Mouse (Mus musculus): ENCODE measurements around the gene Pnn. TPM values are rescaled to one million over a fixed set of nuclear protein-coding genes. Genes with fewer than 3 reads are reported as not detected.
"Not testable (repeated sequence)": the region's sequence is repeated elsewhere in the genome, so short reads cannot be mapped to it uniquely, and the experiment has no call there.

Pnn gene
- total RNA-seq (2021): 10 to 100 TPM; 23.8 to 26.3 TPM

GRCm38 (mm10) chr12:59066448-59067077 lies at the start of gene Pnn:
Gene Pnn, plus strand, starts transcription at chr12:59066884.
- peak; percentile 95 for DNase-seq
- intact Hi-C loops (cut with DNase I): loop anchor here (2.0 to 5.0 kb wide), 3 partner anchors 54 to 151 kb away; partner anchors contain the start of genes Fbxo33, Gemin2 and Sec23a

GRCm38 (mm10) chr12:59017970-59018369 lies 48.7 kb upstream of the Pnn start:
- intact Hi-C loops (cut with DNase I): no loop called here
- DNase-seq: no peak

- intact Hi-C loops (cut with DNase I): no loop called here
- DNase-seq: no peak
Measured at GRCm38 (mm10) chr12:59019891-59020290, 46.8 kb upstream of the Pnn start.

- DNase-seq: no peak
- intact Hi-C loops (cut with DNase I): no loop called here
Measured at GRCm38 (mm10) chr12:59021306-59021705, 45.4 kb upstream of the Pnn start.

GRCm38 (mm10) chr12:59032101-59032500 lies 34.6 kb upstream of the Pnn start:
- intact Hi-C loops (cut with DNase I): no loop called here
- no peak for DNase-seq

DNA sequence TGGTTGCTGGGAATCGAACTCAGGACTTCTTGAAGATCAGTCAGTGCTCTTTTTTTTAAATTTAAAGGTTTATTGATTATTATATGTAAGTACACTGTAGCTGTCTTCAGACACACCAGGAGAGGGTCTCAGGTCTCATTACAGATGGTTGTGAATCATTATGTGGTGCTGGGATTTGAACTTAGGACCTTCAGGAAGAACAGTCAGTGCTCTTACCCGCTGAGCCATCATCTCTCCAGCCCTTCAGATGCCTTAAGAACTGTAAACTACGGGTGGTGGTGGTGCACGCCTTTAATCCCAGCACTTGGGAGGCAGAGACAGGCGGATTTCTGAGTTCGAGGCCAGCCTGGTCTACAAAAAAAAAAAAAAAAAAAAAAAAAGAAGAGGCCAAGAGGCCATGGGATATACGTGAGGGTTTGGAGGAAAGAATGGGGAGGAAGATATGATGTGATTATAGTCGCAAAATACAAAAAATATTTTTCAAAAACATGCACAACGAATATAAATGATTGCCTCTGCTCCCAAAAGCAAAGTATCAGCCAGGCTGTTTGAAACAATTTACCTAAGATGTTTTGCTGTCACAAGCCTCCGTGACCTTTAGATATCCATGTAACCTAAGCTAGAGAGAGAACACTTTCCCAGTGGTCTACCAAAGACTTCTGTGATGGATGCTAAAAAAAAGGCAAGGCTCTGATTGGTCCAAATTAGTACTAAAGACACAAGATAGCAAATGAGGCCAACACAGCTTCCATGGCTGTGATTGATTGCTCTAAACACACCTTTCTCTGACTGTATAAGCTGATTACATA lies 27.3 kb upstream of the Pnn start:
- DNase-seq: no peak
- intact Hi-C loops (cut with DNase I): no loop called here

DNA sequence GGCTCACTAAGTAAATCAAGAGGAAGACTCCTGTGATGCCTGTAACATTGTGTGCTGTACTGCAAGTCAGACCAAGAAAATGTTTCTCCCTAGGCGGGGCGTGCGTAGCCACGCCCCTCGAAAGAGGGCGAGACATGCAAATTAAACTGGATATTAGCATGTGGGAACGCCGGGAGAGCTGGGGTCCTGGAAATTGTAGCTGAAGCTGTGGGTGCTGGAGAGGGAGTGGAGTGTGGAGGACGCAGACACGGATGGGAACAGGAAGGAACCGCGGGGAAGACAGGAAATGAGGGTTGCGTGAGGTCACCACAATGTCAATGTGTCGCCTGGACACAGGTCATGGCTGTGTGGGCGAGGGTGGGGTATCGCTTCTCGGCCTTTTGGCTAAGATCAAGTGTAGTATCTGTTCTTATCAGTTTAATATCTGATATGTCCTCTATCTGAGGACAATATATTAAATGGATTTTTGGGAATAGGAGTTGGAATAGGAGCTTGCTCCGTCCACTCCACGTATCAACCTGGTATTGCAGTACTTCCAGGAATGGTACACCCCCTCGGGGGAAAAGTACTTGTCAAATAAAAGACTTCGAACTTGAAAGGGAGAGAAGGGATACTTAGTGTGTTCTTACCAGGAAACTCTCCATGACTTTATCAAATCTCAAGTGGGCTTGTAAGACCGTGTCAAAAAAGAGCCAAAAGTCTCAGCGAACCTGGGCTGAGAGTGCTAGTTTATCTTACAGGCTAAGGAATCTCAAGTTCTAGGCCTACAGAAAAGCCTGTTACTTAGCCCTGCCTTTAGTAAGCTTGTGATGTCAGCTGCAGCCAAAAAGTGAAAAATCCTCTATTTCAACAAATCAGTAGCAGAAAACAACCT lies 26.5 kb upstream of the Pnn start:
- DNase-seq: peak; percentile 13 to 16
- intact Hi-C loops (cut with DNase I): no loop called here

- no peak for DNase-seq
- intact Hi-C loops (cut with DNase I): no loop called here
Measured at GRCm38 (mm10) chr12:59040851-59041250, 25.8 kb upstream of the Pnn start.

- DNase-seq: no peak
- intact Hi-C loops (cut with DNase I): no loop called here
Measured at GRCm38 (mm10) chr12:59052470-59052869, 14.2 kb upstream of the Pnn start.

DNA sequence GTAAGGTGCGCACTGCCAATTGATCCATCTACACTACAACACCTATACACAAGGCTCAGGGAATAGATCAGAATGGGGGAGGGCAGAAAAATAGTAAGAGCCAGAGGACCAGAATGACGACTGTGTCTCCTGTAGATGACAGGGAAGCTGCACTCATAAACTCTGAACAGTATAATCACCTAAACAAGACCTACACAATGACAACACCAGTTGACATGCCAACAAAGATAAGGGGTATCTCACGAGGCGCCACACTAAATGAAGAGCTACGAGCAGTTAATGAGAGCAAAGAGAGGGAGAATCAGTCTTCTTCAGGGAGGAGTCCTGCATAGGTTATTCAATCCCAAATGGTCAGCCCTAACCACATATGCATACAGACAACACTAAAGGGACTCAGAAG lies 13.5 kb upstream of the Pnn start:
- intact Hi-C loops (cut with DNase I): no loop called here
- DNase-seq: no peak

DNA sequence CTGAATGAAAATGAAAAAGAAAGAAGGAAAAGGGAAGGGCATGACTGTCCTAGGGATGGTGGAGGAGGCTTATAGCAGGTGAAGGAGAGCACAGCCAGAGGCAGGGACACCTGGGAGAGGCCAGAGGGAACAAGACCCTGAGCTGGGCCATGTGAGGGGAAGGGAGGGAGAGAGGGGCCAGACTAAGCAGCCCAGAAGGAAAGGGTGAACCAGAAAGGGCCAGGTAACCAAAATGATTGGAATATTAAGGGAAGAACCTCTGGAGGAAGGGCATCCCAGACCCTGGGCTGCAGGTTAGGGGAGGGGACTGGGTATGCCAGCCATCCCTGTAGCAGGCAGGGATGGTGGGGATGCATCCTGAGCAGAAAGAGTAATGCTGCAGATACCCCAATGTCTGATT lies 12.7 kb upstream of the Pnn start:
- DNase-seq: no peak
- intact Hi-C loops (cut with DNase I): no loop called here

GRCm38 (mm10) chr12:59055196-59055850 lies 11.4 kb upstream of the Pnn start:
- intact Hi-C loops (cut with DNase I): no loop called here
- no peak for DNase-seq

DNA sequence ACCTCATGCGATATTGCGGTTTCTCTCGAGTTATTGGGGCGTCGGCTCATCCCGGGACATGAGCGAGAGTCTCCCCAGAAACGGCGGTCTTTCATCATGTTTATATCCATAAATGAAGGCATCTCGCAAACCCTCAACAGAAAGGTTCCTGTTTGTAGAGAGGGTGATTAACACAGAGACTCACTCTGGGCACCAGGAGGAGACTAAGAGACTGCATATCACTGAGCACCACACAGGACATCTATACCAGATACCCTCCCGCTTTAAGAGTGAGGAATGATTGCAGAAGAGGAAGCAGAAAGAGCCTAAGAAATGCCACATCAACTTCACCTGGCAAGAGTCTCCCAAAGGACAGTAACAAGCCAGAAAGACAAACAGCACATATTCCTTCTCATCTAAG lies 10.5 kb upstream of the Pnn start:
- no peak for DNase-seq
- intact Hi-C loops (cut with DNase I): no loop called here

DNA sequence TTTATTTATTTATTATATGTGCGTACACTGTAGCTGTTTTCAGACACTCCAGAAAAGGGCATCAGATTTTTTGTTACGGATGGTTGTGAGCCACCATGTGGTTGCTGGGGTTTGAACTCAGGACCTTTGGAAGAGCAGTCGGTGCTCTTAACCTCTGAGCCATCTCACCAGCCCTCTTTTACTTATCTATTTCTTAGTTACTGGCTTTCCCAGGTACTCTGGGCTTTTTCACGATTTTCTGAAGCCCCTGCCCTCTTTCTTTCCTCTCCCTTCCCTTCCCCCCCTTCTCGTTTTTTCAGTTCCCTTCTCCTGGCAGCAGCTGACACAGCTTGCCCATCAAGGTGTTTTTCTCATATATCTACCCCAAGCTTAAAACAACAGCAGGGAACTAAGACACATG lies 8.4 kb upstream of the Pnn start:
- DNase-seq; intact Hi-C loops (cut with DNase I): not testable (repeated sequence)

GRCm38 (mm10) chr12:59060322-59060721 lies 6.4 kb upstream of the Pnn start:
- no peak for DNase-seq
- intact Hi-C loops (cut with DNase I): no loop called here

DNA sequence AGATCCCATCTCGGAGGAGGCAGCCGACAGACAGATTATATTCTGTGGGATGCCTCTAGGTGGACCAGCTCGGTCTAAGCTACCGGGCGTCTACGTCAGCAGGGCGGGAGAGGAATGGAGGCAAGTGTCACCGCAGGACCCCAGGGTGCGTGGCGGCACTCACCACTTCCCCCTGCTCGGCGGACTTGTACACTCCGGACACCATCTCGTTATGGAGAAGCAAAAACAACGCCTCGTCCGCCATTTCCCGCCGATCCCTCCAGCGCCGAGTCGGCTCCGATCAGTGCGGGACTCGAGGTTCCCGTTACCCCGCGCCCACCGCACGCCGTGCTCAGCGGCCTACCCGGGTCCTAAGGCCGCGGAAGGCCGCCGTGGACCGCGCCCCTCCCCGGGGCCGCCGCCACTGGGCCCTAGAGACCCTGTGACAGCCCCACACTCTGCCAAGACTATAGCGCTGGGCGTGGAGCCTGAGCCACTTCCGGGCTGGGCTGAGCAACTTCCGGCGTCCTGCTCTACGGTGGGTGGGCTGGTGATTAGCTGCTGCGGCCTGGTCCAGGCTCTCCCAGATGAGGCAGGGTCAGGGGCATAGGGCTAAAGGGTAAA lies 5.6 kb upstream of the Pnn start, which contains the start of gene Trappc6b:
Gene Trappc6b (minus strand): TSS at position 480 of the 603 bp plus-strand sequence.
- peak; percentile 75 to 82 for DNase-seq
- intact Hi-C loops (cut with DNase I): no loop called here

- intact Hi-C loops (cut with DNase I): loop anchor here (5.0 kb wide), 1 partner anchor 152 kb away; the partner anchor contains the start of gene Fbxo33
- DNase-seq: no peak
Measured at GRCm38 (mm10) chr12:59064837-59065236, 1.8 kb upstream of the Pnn start.

DNA sequence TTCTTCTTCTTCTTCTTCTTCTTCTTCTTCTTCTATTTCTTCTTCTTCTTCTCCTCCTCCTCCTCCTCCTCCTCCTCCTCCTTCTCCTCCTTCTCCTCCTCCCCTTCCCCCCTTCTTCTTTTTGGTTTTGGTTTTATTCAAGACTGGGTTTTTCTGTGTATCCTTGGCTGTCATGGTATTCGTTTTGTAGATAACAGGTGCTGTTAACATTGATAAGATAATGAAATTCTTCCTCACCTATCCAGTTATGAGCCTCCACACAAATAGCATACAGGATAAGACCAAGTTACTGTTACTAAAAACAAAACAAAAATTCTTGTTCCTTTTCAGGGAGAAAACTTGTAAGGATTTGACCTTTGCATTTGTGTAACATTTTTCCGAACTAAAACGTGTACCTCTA lies 908 bp upstream of the Pnn start:
- no peak for DNase-seq
- intact Hi-C loops (cut with DNase I): loop anchor here (2.0 to 5.0 kb wide), 3 partner anchors 53 to 152 kb away; partner anchors contain the start of genes Fbxo33, Gemin2 and Sec23a

DNA sequence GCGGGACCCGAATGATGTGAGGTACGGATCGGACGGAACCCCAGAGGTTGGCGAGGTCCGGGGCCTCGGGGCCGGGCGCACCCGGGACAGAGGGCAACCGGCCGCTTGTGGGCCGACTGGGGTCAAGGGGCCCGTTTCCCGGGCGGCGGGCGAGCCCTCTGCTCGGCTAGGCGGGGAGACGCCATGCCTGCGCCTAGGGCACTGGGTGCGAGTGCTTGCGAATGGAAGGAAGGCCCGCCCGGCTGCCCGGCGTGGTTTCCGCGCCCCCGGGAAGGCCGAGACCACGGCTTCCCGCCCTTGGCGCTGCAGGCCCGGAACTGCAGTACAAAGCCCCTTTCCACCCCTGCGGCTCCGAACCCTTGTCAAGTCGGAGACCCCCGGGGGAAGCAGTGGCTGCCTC lies 411 bp downstream of the Pnn start:
- no peak for DNase-seq
- intact Hi-C loops (cut with DNase I): loop anchor here (2.0 to 5.0 kb wide), 3 partner anchors 54 to 150 kb away; partner anchors contain the start of genes Fbxo33, Gemin2 and Sec23a

GRCm38 (mm10) chr12:59068791-59069190 lies 2.1 kb downstream of the Pnn start:
- no peak for DNase-seq
- intact Hi-C loops (cut with DNase I): loop anchor here (5.0 kb wide), 1 partner anchor 149 kb away; the partner anchor contains the start of gene Fbxo33

All from heart, postnatal 36 days (tissue).